Mouse (Mus musculus): Measurements from ENCODE around the gene Hnrnph1.

GRCm38 (mm10) chr11:50417856-50418255 lies 41.1 kb downstream of the Hnrnph1 start:
- TF ChIP-seq CTCF (IDR thresholded peaks at IDR 0.05; ENCODE audit: low read depth, low read length) (no peak), POLR2A (IDR thresholded peaks at IDR 0.05; ENCODE audit: borderline replicate concordance, low read depth, low read length) (no peak)

All from bone marrow macrophage, adult 2 months (primary cell).